Mouse (Mus musculus): Measurements from ENCODE around the gene Hnrnph3. TPM values are rescaled to one million over a fixed set of nuclear protein-coding genes. Genes with fewer than 3 reads are reported as not detected.

Hnrnph3 gene
- polyA plus RNA-seq (2014; fragmentation: Nextera tagmentation; extraction: Ambion mirVana): 163 and 166 TPM in 2 replicates

DNA sequence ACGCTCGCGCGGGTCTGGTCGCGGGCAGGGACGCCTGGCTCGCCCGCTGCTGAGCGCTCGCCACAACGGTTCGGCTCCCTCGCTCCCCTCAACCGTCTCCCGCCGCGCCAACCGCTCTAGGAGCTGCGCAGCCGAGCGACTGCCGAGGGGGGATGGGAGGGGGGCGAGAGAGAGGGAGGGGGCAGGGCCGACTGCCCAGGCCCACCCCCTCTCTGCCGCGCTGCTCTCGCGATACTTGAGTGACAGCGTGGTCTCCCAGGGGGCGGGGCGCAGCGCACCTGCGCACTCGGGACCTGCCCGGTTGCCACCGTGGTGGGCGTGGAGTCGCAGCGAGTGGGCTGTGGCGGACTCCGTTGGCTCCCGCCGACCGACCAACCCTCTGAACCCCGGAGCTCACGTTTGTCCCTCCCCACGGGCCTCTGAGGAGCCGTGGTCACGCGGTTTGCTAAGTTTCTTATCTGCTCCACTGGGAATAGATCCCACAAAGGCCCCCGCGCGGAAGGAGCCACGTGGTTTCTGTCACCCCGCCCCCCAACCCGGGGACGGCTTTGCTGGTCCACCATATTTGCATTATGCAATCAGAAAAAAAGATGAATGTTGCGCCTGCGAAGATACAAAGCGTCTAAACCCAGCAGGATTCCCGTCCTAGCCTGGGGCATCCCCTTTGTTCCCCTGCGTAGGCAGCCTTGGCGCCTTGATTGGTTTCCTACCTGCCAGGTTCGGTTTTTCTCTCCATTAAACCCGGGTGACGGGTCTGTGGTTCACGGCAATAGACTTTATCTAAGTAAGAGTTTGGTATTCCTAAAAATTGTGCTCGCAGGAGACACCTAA is at the start of gene Hnrnph3, which contains the start of gene Pbld2:
Gene Hnrnph3 (minus strand): TSS at position 469 of the 831 bp plus-strand sequence.
Gene Pbld2 (plus strand): TSS at position 567 of the 831 bp plus-strand sequence.
- Histone ChIP-seq H3K27ac (ENCODE audit: low read depth, low read length) (peak within 1 kb of the TSS; percentile 100), H3K27me3 (ENCODE audit: control insufficient read depth, insufficient read depth, low read length) (no peaks in the 10 kb centered on the region), H3K9me3 (ENCODE audit: control insufficient read depth, low read length) (no peaks in the 10 kb centered on the region), H3K9ac (ENCODE audit: low read depth, low read length) (peak within 1 kb of the TSS; percentile 100), H3K4me2 (replicated peaks; ENCODE audit: low read depth, low read length) (peak within 1 kb of the TSS; percentile 62), H3K4me1 (replicated peaks; ENCODE audit: control insufficient read depth, insufficient read depth, low read length) (peaks cover 2% of the 10 kb centered on the region; the same call in 1 of the 2 replicates), H3K4me3 (ENCODE audit: low read depth, low read length) (peak within 1 kb of the TSS; percentile 97), H3K36me3 (ENCODE audit: control insufficient read depth, insufficient read depth, low read length) (no peaks in the 10 kb centered on the region)
- DNase-seq (ENCODE audit: low spot score): peak; percentile 99
- peak; percentile 92 for ATAC-seq (ENCODE audit: low FRiP score)
- WGBS: under 1% methylated on average over 64 of the region's 69 CpGs

DNA sequence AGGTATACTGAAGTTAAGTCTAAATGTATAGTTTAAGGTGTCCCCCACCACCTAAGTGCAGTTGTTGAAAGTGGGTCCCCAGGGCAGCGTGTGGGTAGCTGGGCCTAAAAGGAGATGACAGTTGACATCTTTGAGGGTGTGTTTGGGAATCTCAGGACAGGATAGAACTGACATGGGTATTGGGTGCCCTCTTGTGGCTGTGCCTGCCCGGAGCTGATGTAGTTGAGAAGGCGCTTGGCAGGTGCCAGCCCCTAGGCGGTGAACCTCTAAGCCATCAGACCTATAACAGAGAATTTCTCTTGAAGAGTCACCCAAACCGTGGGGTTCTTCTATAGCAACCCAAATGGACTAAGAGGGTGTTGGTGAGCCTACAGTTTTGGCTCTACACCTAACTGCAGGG is 42.0 kb upstream of the Hnrnph3 start:
- peak; percentile 83 for DNase-seq (ENCODE audit: low spot score)
- Histone ChIP-seq H3K4me1 (replicated peaks; ENCODE audit: control insufficient read depth, insufficient read depth, low read length) (no peaks in the 10 kb centered on the region), H3K27ac (ENCODE audit: low read depth, low read length) (no peak overlapping the region), H3K9me3 (ENCODE audit: control insufficient read depth, low read length) (no peaks in the 10 kb centered on the region), H3K36me3 (ENCODE audit: control insufficient read depth, insufficient read depth, low read length) (no peaks in the 10 kb centered on the region), H3K27me3 (ENCODE audit: control insufficient read depth, insufficient read depth, low read length) (no peaks in the 10 kb centered on the region), H3K4me2 (replicated peaks; ENCODE audit: low read depth, low read length) (no peak overlapping the region), H3K9ac (ENCODE audit: low read depth, low read length) (no peak overlapping the region), H3K4me3 (ENCODE audit: low read depth, low read length) (no peak overlapping the region)
- ATAC-seq (ENCODE audit: low FRiP score): peak; percentile 71
- 12% methylated on average over 5 of the region's 5 CpGs for WGBS

DNA sequence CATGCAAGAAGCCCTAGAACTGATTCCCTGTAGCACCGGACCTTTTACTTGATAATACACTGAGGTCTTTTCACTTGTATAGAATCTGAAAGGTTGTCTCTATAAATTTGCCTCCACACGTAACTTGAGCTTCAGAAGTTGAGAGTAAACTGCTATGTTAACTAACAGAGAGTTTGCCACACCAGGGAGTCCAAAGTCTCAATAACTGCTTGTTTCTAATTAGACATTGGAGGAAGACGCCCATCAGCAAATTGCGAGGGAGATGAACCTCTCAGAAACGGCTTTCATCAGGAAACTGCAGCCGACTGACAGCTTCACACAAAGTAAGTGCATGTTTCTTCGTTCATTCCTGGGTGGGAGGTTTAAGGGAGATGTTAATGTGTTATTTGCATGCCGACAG is 41.5 kb upstream of the Hnrnph3 start:
- no peak overlapping the region for H3K27ac ChIP-seq (ENCODE audit: low read depth, low read length)
- H3K9ac ChIP-seq (ENCODE audit: low read depth, low read length): no peak overlapping the region
- H3K4me3 ChIP-seq (ENCODE audit: low read depth, low read length): no peak overlapping the region
- no peak overlapping the region for H3K4me2 ChIP-seq (replicated peaks; ENCODE audit: low read depth, low read length)
- H3K4me1 ChIP-seq (replicated peaks; ENCODE audit: control insufficient read depth, insufficient read depth, low read length): no peaks in the 10 kb centered on the region
- ATAC-seq (ENCODE audit: low FRiP score): no peak
- DNase-seq (ENCODE audit: low spot score): no peak
- no peaks in the 10 kb centered on the region for H3K27me3 ChIP-seq (ENCODE audit: control insufficient read depth, insufficient read depth, low read length)
- H3K36me3 ChIP-seq (ENCODE audit: control insufficient read depth, insufficient read depth, low read length): no peaks in the 10 kb centered on the region
- H3K9me3 ChIP-seq (ENCODE audit: control insufficient read depth, low read length): no peaks in the 10 kb centered on the region
- WGBS: 72% methylated on average over 8 of the region's 8 CpGs

DNA sequence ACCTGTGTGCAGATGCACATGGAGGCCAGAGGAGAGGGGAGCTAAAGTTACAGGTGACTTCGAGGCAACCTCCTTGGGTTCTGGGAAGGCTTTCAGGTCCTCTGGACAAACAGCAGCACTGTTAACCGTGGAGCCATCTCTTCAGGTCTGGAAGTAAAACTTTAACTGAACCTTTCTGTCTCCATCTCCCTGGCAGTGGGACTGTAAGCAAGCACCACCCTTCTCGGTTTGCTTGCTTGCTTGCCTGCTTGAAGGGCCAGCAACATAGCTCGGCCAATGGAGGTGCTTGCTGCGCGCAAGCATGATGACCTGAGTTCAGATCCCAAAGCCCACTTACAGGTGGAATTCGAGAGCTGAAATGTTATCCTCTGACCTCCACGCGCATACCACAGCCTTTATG is 40.5 kb upstream of the Hnrnph3 start:
- ATAC-seq (ENCODE audit: low FRiP score) (no peak), DNase-seq (ENCODE audit: low spot score) (no peak)
- H3K4me1 ChIP-seq (replicated peaks; ENCODE audit: control insufficient read depth, insufficient read depth, low read length): no peaks in the 10 kb centered on the region
- H3K27me3 ChIP-seq (ENCODE audit: control insufficient read depth, insufficient read depth, low read length): no peaks in the 10 kb centered on the region
- 83% methylated on average over 9 of the region's 9 CpGs for WGBS
- H3K4me3 ChIP-seq (ENCODE audit: low read depth, low read length): no peak overlapping the region
- H3K36me3 ChIP-seq (ENCODE audit: control insufficient read depth, insufficient read depth, low read length): no peaks in the 10 kb centered on the region
- H3K9ac ChIP-seq (ENCODE audit: low read depth, low read length): no peak overlapping the region
- no peak overlapping the region for H3K27ac ChIP-seq (ENCODE audit: low read depth, low read length)
- no peaks in the 10 kb centered on the region for H3K9me3 ChIP-seq (ENCODE audit: control insufficient read depth, low read length)
- no peak overlapping the region for H3K4me2 ChIP-seq (replicated peaks; ENCODE audit: low read depth, low read length)

DNA sequence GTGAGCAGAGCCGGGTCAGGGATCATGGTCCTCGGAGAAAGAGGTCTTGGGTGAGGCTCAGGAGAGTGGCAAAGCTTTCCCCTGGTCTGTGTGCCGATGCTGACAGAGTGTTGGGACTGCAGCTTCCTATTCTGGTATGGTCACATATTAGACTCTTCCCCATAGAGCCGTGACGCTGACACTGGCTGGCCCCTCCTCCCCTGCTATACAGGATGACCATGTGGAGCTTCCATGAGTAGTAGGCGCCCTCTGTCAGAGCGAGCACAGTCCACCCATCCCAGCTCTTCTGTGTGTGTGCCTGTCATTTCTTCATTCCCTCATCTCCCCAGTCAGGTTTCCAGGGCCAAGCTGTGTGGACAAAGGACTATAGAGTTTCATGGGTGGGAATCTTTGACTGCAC is 39.3 kb upstream of the Hnrnph3 start:
- DNase-seq (ENCODE audit: low spot score) (no peak), ATAC-seq (ENCODE audit: low FRiP score) (no peak)
- Histone ChIP-seq H3K4me1 (replicated peaks; ENCODE audit: control insufficient read depth, insufficient read depth, low read length) (no peaks in the 10 kb centered on the region), H3K9ac (ENCODE audit: low read depth, low read length) (no peak overlapping the region), H3K4me3 (ENCODE audit: low read depth, low read length) (no peak overlapping the region), H3K27ac (ENCODE audit: low read depth, low read length) (no peak overlapping the region), H3K9me3 (ENCODE audit: control insufficient read depth, low read length) (no peaks in the 10 kb centered on the region), H3K36me3 (ENCODE audit: control insufficient read depth, insufficient read depth, low read length) (no peaks in the 10 kb centered on the region), H3K4me2 (replicated peaks; ENCODE audit: low read depth, low read length) (no peak overlapping the region), H3K27me3 (ENCODE audit: control insufficient read depth, insufficient read depth, low read length) (no peaks in the 10 kb centered on the region)
- 76% methylated on average over 7 of the region's 7 CpGs for WGBS

DNA sequence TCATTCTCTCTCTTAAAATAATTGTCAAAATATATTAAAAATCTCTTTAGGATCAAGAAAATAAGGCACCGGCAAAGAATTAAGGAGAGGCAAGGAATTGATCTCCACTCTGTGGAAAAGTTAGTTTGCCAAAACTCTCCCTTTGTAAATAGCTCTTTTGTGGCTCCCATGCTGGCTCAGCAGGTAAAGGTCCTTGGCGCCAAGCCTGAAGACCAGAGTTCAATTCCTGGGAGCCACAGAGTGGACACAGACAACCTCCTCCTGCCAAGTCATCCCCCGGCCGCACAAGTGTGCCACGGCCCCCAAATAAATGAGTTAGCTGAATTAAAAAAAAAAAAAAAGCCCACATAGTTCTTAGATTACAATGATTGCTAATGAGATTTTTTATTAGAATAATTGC is 38.7 kb upstream of the Hnrnph3 start:
- no peaks in the 10 kb centered on the region for H3K4me1 ChIP-seq (replicated peaks; ENCODE audit: control insufficient read depth, insufficient read depth, low read length)
- H3K9ac ChIP-seq (ENCODE audit: low read depth, low read length): no peak overlapping the region
- no peaks in the 10 kb centered on the region for H3K27me3 ChIP-seq (ENCODE audit: control insufficient read depth, insufficient read depth, low read length)
- H3K36me3 ChIP-seq (ENCODE audit: control insufficient read depth, insufficient read depth, low read length): no peaks in the 10 kb centered on the region
- H3K9me3 ChIP-seq (ENCODE audit: control insufficient read depth, low read length): no peaks in the 10 kb centered on the region
- no peak overlapping the region for H3K4me2 ChIP-seq (replicated peaks; ENCODE audit: low read depth, low read length)
- no peak for DNase-seq (ENCODE audit: low spot score)
- H3K4me3 ChIP-seq (ENCODE audit: low read depth, low read length): no peak overlapping the region
- no peak for ATAC-seq (ENCODE audit: low FRiP score)
- 92% methylated on average over 5 of the region's 5 CpGs for WGBS
- H3K27ac ChIP-seq (ENCODE audit: low read depth, low read length): no peak overlapping the region

DNA sequence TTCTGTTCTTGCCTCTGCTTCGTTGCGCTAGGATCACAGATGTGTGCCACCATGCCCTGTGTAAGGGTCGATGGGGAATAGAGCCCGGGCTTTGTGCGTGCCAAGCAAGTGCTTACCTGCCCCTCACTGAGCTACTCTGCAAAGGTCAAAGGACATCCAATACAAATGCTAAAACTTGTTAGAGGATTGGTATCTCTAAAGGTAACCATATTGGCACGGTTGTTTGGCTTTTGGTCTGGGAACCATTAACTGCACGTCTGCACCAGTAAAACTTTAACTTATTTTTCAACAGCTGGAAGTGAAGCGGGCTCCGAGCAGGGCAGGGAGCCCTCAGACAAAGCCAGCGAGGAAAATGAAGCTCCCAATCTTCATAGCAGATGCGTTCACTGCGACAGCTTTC is 37.2 kb upstream of the Hnrnph3 start:
- no peak overlapping the region for H3K27ac ChIP-seq (ENCODE audit: low read depth, low read length)
- no peak for DNase-seq (ENCODE audit: low spot score)
- no peaks in the 10 kb centered on the region for H3K27me3 ChIP-seq (ENCODE audit: control insufficient read depth, insufficient read depth, low read length)
- no peaks in the 10 kb centered on the region for H3K36me3 ChIP-seq (ENCODE audit: control insufficient read depth, insufficient read depth, low read length)
- no peak overlapping the region for H3K4me2 ChIP-seq (replicated peaks; ENCODE audit: low read depth, low read length)
- 70% methylated on average over 12 of the region's 12 CpGs for WGBS
- no peak for ATAC-seq (ENCODE audit: low FRiP score)
- H3K9me3 ChIP-seq (ENCODE audit: control insufficient read depth, low read length): no peaks in the 10 kb centered on the region
- H3K4me1 ChIP-seq (replicated peaks; ENCODE audit: control insufficient read depth, insufficient read depth, low read length): no peaks in the 10 kb centered on the region
- no peak overlapping the region for H3K9ac ChIP-seq (ENCODE audit: low read depth, low read length)
- H3K4me3 ChIP-seq (ENCODE audit: low read depth, low read length): no peak overlapping the region

DNA sequence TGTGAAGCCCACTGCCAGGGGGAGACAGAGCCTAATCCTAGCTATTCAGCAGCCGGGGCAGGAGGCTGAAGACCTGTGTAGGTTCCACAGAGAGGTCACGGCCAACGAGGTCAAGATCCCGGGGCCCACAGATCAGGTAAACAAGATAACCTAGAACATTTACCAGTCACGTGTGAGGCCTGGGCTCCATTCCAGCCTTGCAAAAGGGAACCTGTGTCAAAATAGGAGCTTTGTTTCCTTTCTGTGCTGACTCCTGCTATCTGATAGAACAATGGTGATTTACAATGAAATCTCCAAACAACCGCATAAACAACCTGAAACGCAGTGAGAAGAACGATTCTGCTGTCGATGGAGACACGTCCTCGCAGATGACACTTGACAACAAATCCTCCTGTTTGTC is 36.4 kb upstream of the Hnrnph3 start:
- Histone ChIP-seq H3K4me2 (replicated peaks; ENCODE audit: low read depth, low read length) (no peak overlapping the region), H3K9ac (ENCODE audit: low read depth, low read length) (no peak overlapping the region), H3K27ac (ENCODE audit: low read depth, low read length) (no peak overlapping the region), H3K36me3 (ENCODE audit: control insufficient read depth, insufficient read depth, low read length) (no peaks in the 10 kb centered on the region), H3K27me3 (ENCODE audit: control insufficient read depth, insufficient read depth, low read length) (no peaks in the 10 kb centered on the region), H3K4me1 (replicated peaks; ENCODE audit: control insufficient read depth, insufficient read depth, low read length) (no peaks in the 10 kb centered on the region), H3K9me3 (ENCODE audit: control insufficient read depth, low read length) (no peaks in the 10 kb centered on the region), H3K4me3 (ENCODE audit: low read depth, low read length) (no peak overlapping the region)
- WGBS: 86% methylated on average over 11 of the region's 11 CpGs
- no peak for DNase-seq (ENCODE audit: low spot score)
- ATAC-seq (ENCODE audit: low FRiP score): no peak

DNA sequence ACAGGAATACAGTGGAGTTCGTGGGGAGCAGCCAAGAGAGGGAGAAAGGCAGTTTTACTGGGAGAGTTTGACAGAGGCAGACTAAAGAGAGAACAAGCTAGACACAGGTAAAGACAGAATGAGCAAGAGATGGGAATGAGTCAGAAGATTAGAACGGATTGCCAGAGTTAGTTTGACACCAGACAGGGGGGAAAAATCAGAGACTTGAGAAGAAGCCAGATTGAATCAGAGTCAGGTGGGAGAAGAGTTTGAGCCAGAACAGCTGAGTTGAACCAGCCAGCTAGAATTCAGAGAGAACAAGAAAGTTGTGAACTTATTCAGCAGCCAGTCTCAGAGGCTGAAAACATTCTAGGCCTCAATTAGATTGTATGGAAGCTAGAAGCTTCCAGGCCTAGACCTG is 35.8 kb upstream of the Hnrnph3 start, which contains the start of gene Pbld1:
Gene Pbld1 (plus strand): TSS at position 301 of the 400 bp plus-strand sequence.
- Histone ChIP-seq H3K27ac (ENCODE audit: low read depth, low read length) (no peak within 1 kb of the TSS), H3K4me2 (replicated peaks; ENCODE audit: low read depth, low read length) (no peak within 1 kb of the TSS), H3K9ac (ENCODE audit: low read depth, low read length) (no peak within 1 kb of the TSS), H3K9me3 (ENCODE audit: control insufficient read depth, low read length) (no peaks in the 10 kb centered on the region), H3K36me3 (ENCODE audit: control insufficient read depth, insufficient read depth, low read length) (no peaks in the 10 kb centered on the region), H3K4me3 (ENCODE audit: low read depth, low read length) (no peak within 1 kb of the TSS), H3K27me3 (ENCODE audit: control insufficient read depth, insufficient read depth, low read length) (no peaks in the 10 kb centered on the region), H3K4me1 (replicated peaks; ENCODE audit: control insufficient read depth, insufficient read depth, low read length) (no peaks in the 10 kb centered on the region)
- no peak for DNase-seq (ENCODE audit: low spot score)
- WGBS: 90% methylated on average over 2 of the region's 2 CpGs
- ATAC-seq (ENCODE audit: low FRiP score): no peak

Measured in hindbrain, embryonic 11.5 days (tissue).